Mouse (Mus musculus) regulatory T cell (primary cell): ENCODE results near the gene Ablim2.

Experiments used
- in situ Hi-C: fragments of 300-600 bp; cut with MboI, MseI; formaldehyde crosslinking; loops from one replicate; pipeline ENCODE4 v1.15.1; 2025; ENCODE audit warnings: high pct_unique_total_duplicates

The Ablim2 gene

DNA sequence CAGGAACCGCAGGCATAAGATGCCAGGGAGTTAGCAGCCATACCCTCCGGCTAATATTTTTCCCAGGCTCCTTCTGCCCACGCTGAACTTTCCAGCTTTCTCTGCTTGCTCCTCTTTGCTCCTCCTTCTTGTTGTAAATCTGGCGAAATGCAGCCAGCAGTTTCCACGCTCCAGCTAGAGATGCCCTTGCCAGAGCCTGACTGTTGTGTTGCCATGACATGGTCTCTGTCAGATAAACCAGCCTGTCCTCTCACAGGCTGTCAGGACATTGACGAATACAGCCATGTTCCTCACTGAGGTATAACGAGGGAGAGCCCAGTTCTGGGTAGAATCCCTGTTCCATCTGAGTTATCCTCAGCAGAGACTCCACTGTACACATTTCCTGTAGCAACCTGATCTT, 11.3 kb downstream of the Ablim2 start:
- in situ Hi-C loops, result no loop called here

DNA sequence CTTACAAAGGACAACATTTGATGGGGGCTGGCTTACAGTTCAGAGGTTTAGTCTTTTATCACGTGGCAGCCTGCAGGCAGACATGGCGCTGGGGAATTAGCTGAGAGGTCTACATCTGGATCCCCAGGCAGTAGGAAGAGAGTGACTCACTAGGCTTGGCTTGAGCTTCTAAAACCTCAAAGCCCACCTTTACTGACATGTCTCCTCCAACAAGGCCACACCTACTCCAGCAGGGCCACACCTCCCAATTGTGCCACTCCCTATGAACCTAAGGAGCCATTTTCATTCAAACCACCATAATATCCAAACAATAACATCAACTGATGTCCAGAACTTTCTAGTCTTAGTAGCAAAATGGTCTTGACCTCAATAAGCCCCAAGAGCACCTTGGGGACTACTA, 12.6 kb downstream of the Ablim2 start:
- in situ Hi-C loops, result no loop called here

DNA sequence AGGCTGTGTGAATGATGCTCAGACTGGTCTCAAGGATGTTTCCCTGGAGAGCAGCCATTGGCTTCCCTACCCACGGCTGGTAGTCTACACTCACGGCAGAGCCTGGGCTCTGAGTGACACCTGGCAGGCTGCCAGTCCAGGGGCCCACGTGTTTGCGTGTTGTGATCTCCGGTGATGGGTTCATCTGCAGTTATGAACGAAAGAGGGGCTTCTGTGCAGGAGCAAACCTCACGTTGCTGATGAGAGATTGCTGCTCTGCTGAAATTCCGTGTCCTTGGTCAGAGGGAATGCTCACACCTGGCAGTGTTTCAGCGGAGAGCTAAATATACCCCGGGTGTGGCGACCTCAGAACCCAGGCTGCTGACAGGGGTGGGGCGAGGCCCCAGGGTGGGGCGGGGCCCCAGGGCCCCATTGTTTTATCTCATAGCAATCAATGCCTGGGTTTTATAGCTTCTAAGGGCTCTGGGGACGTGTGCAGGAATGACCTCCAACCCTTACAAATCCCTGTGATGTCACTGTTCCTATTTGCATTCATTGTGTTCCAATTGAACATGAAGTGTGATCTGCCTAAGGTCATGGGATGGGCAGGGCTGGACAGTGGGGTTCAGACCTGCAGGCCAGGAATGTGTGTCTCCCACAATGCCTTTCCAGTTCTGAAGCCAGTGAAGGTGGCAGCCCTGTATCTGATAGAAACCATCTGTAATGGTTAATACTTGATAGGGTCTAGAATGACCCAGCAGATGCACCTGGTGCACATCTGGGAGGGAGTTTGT, 13.4 kb downstream of the Ablim2 start:
- in situ Hi-C loops, result no loop called here

DNA sequence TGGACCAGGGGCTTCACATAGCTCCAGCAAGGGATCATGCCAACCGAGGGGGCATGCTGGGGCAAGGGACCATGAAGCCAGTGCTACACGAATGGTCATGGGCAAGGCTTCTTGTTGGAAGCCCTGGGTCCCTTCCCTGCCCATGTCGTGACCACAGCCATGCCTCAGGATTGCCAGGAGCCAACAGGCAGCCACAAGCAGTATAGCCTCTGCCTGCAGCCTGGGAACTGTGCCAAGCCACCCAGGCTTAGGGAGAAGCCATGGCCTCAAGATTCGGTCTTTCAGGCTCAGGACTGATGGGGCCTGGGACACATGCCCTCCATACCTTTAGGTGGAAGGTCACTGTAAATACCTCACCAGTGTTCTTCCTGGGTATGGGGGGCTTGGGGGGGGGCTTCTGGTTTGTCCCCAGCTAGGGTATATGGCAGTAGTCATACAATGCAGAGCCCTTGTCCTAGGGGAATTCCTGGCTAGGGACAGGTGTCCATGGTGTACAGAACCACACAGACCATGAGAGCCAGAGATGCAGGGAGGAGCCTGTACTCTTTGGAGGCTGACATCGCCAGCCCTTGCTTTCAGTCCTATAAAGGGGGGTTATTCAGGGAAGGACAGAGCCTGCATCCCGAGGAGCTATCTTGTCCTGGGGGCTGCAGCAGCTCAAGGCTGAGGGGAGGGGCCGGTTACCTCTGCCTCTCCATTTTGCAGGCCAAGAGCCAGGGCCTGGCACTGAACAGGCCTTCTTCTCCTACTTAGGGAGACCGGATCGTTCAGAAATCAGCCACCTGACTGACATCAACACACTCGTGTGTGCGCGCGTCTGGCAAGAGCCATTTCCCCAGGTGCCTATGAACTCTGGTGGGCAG, 15.8 kb downstream of the Ablim2 start:
- in situ Hi-C loops, result no loop called here

DNA sequence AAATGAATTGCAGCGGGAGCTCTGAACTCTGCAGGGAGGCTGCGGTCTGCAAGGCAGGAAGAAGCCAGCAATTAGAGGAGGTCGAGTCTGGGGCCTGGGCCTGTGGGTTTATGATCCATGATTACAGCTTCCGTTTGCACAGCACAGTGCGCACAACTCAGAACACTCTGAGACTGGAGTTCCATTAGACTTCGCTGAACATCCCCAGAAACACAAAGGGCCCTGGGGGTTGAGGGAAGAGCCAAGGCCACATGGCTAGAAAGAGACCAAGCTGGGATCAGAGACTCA, 16.4 kb downstream of the Ablim2 start:
- in situ Hi-C loops, result no loop called here

DNA sequence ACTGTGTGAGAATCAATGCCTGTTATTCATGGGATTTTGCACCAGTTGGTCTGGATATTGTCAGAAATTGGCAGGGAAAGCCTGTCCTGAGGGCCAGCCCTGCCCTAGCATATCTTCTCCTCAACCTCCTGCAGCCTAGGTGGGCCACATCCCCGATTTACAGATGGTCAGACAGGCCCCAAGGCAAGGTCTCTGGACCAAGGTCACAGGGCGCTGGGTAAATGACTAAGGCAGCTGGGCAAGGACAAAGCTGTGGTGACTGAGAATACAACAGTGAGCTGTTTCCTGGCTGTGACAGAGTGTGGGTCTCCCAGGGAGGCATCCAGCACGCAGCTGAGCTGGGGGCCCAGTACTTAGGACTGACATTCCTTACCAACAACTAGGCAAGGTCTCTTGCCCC, 23.4 kb downstream of the Ablim2 start:
- in situ Hi-C loops, result no loop called here

DNA sequence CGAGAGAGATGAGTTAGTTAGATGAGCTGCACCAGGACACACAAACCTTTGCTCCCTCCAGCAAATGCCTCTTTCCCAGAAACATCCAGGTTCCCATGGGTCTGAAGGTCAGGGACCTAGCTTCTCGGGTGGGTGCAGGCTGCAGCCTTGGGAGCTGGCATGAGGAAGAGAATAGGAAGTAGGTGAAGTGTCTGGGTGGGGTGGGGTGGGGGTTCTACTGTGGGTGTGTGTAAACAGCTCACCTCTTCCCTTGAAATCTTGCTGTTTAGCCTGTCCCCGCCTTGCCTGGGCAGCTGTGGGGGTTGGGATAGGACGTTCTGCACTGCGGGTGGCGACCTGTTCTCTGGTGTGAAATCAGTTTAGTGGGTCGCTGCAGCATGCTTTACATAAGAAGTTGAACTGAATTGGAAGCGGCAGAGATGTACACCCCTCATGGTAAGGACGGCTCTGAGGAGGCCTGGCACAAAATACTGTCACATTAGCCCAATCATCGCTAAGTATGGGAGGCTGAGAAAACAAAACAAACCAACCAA, 25.0 kb downstream of the Ablim2 start:
- in situ Hi-C loops, result no loop called here

DNA sequence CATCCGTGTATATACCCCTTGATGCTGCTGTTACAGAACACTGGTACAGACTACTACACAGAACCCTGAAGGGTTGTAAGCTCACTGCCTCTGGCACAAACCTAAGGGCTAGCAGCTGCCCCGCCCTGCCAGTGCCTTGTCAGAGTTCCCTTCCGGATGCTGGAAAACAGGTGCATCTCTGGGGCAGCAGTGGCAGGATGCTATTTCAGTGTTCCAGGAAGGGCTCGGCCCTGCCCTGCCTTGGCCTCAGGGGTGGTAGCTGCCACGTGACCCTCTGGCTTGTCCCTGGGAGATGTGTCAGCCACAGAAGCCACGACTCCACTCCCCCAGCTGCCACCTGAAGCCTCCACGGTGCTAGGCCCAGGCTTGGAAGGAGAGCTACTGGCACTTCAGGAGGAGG, 28.2 kb downstream of the Ablim2 start:
- in situ Hi-C loops, result no loop called here

DNA sequence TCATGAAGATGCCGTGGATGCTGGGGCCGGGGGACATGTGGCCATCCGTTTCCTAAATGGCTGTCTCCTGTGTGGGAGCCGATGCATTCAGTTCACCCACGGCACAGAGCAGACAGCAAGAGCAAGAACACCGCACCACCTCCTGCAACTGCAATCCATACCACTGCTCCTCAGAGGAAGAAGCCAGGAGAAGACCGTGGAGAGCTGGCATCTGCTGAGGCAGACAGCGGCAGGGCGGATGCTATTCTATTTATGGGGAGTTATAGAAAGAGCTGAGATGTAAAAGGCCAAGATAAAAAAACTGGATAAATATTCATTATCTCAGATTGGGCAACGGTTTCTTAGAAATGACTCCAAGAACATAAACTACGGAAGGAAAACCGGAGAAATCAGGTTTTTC, 30.2 kb downstream of the Ablim2 start:
- in situ Hi-C loops, result no loop called here

DNA sequence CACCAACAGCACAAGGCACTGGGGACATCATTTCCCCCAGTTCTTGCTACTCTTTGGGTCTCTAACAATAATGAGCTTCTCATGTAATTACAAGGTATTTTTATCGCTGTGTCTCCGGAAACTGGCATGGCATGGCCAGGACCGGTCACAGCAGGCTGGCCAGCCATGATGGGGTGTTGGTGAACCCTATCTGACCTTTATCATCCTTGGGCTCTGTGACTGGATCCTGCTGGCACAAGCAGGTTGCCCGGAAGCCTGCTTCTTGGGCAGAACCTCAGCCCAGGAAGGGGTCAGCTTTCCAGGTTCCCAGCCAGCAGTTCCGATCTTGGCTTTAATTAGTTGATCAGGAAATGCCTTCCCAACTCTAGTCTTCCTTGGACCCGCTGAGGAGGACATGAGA, 31.0 kb downstream of the Ablim2 start:
- in situ Hi-C loops, result no loop called here

DNA sequence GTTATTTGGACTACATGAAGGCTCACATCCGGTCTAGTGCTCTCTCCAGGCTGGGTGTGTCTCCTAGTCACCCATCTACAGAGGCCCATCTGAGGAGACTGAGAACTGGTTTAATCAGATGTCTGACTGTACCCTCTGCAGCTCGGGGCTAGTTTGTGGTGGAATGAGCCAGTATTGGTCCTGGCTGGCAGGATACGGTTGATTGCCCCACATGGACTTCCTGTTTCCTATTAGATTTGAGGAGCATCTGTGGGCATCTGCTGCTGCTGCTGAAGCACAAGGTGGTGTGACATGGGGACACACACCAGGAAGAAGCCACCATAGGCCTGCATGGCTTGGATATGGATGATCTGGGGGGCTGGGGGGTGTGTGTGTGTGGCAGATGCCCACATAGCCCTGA, 32.0 kb downstream of the Ablim2 start:
- in situ Hi-C loops, result no loop called here

DNA sequence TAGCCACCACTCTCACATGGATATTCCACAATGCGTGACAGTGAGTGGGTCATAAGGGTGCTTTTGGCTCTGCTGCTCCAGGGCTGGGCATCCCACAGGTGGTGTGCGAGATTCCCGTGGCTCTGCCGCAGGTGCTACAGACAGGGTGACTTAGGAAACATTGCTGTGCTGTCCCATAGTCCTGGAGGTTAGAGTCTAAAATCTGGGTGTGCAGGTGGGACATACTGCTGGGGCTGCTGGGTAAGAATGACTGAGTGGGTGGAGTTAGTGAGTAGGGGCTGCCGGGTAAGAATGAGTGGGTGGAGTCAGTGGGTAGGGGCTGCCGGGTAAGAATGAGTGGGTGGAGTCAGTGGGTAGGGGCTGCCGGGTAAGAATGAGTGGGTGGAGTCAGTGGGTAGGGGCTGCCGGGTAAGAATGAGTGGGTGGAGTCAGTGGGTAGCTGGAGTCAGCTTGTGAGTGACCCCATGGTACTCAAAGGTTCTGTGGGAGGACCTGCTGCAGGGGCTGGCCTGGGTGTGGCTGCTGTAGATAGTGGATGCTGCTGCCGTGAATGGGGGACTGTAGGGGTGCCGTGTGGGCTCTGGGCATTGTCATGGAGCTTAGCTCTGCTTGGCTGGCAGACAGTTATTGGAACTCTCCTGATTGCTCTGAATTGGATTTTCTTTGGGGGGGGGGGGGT, 32.8 kb downstream of the Ablim2 start:
- in situ Hi-C loops, result no loop called here

DNA sequence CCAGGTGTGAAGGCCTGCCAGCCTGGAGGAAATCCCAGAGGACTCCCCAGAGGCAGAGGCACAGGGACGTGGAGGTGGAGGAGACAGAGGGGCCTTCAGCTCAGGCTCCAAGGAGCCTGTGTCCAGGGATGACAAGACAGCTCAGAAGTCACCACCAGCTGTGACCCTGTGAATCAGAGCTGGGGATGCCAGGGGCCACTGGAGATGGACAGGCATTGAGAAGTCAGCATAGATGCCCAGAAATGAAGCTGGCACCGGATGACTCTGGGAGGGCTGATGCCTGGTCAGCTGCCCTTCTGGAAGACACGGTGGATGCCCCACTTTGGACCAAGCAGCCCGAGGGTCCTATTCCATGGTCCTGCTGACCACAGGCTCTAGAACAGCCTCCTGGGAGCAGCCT, 36.3 kb downstream of the Ablim2 start:
- in situ Hi-C loops, result no loop called here

DNA sequence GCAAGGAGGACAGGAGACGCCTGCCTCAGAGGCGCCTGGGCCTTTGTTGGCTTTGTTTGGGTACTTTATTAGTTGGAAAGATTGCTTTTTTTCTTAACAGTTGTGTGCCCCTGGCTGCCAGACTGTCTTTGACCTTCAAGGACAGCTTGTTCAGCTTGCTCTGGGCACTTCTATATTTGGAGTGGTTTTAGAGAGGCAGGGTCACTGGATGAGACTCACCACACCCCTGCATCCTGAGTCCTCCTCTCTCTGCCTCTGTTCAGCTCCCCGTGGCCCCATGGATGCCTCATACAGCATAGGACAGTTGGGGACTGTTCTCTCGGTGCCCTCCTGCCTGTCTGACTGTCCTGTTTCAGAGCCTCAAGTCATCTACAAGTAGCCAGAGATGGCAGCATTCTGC, 37.3 kb downstream of the Ablim2 start:
- in situ Hi-C loops, result loop anchor here (5.0 kb wide), 1 partner anchor 62 kb away; no protein-coding TSS in a partner anchor

DNA sequence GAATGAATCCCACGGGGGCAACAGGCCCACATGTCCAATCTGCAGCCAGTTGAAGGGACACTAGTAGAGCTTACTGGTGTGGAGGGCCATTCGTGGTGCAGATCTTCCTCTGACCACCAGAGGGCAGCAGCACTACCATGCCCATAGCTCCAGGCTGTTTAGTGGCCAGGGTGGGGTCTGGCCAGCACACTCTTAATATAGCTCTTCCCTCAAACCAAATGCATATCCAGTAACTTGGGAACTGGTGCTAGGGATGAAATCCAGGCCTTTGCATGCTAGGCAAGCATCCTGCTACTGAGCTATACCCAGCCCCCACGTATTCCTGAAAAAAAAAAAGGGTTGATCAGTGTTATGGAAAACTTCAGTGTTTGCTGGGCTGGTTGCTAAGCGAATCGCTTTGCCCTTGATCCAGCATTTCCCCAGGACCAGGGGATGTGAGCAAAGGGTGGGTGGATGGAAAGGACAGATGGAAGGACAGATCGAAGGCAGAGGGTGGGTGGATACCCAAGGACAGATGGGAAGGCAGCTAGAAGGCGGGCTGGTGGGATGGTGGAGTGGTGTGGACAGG, 37.9 kb downstream of the Ablim2 start:
- in situ Hi-C loops, result loop anchor here (5.0 kb wide), 1 partner anchor 62 kb away; no protein-coding TSS in a partner anchor

DNA sequence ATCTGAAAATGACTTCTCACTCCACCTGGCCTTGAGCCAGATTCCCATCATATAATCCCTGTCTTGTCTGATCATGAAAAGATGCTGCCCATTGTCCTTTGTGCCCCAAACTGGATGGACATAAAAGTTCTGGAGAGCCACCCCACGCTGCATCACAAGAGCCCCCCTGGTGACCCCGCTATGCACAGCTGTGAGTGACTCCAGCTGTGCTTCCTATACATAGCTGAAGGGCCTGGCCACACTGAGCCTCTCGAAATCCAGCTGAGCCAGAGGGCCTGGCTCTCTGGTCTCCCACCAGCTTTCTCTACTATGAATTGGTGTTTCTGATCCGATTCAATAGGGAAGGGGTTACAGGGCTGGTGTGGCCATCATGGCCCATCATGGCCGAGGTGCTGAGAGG, 38.5 kb downstream of the Ablim2 start:
- in situ Hi-C loops, result loop anchor here (5.0 kb wide), 1 partner anchor 61 kb away; no protein-coding TSS in a partner anchor

DNA sequence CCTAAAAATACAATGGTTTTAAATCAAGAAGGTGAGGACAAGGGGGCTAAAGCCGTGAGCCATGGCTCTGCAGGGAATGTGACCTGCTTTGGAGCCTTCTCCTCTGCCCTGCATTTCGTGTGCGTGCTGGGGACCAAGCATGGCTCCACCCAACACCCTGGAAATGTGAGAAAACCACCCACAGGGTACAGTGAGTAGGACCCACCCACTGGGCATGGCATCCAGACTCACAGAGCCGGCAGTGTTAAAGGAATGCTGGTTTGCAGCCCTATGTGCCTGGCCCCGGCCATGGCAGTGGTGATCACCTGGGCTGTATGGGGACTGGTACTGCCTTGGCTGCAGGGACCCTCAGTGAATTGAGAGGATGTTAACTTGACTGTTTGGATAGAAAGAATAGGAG, 41.4 kb downstream of the Ablim2 start:
- in situ Hi-C loops, result loop anchor here (5.0 kb wide), 1 partner anchor 58 kb away; no protein-coding TSS in a partner anchor

DNA sequence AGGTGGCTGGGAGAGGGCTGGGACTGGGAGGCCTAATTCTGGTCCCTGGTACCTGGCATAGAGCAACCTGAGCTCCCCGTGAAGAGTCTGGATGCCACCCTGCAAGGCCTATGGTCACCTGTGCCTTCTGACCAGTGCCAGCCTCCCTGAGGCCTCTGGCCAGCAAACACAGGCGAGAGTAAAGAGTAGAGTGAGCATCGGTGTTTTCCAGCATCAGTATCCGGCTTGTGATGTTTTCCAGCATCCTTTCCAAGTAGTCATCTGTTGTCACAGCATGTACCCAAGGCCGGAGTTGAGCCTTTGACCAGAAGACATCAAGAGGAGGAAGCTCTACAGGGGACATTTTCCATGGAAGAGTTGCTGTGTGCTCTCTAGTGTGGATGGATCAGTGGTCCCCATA, 45.7 kb downstream of the Ablim2 start:
- in situ Hi-C loops, result no loop called here

DNA sequence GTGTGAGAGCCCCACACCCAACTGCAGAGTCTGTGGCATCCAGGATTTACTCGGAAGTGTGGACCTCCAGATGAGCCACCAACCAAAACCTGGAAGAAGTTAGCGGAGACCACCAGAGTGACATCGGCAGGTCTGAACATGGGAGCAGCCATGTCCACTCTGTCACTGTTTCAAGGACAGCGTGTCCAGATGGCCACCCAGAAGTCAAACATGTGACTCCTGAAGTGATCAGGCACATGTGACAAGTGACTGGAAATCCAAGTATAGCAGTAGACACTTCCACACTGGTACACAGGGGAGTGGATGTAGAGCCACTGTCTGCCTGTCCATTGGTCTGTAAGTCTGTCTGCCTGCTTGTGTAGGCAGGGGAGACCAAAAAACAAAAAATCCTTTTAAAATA, 47.0 kb downstream of the Ablim2 start:
- in situ Hi-C loops, result no loop called here

DNA sequence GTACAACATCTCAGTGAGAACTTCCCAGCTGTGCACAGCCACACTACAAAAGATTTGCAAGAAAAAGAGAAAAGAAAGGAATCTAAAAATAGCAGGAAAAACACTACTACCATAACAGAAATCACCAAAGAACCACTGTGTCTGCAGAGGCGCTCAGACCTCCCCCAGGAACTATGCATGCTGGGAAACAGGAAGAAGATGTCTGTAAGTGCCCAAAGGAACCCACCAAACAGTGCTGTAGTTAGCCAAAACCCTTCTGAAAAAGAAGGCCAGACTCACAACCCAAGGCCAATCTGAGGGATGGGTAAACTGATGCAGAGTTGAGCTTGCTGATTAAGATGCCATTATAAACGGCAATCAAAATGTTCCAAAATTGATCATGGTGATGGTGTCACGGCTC, 47.5 kb downstream of the Ablim2 start:
- in situ Hi-C loops, result no loop called here

DNA sequence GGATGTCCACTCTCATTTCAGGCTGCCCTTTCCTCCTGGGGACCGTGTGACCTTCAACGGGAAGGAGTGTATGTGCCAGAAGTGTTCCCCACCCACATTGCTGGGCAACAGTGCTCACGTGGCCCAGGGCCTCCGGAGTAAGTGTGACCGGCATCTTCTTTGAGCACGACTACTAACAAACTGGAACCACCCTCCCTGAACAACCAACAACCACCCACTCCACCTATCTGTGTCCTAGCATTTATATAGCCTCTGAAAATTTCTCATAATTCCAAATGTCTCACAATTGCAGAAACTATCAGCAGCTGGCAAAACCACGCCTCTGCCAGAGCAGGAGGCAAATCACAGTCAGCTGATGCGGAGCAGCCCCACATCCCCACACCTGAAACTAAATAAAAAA, 49.3 kb downstream of the Ablim2 start:
- in situ Hi-C loops, result no loop called here

DNA sequence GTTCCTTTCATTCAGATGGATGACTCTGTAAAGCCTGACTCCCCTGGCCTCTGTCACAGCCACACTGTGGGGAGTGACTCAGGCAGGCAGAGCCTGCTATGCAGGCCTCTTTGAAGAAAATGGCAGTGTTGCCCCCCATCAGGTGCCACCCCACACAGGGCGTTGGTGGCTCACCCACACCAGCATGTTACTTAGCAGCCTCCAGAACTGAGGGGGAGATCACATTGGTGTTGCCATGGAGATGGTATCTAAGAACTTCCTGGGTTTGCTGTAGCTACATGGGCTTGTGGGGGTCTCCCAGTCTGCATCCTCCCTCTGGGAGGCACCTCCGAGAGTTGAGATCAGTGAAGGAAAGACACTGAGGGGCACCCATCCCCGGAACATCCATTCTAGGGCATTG, 52.8 kb downstream of the Ablim2 start:
- in situ Hi-C loops, result no loop called here
